Mouse (Mus musculus): Measurements from ENCODE around the gene Slfn14.
A peak's percentile ranks its signal among the peaks of the same experiment; 100 is the strongest.
"Not testable (repeated sequence)": the region's sequence is repeated elsewhere in the genome, so short reads cannot be mapped to it uniquely, and the experiment has no call there.

Slfn14 gene

GRCm38 (mm10) chr11:83279691-83280090 is 6.8 kb downstream of the Slfn14 start:
- no peak for DNase-seq

GRCm38 (mm10) chr11:83279024-83279423 is 7.5 kb downstream of the Slfn14 start:
- no peak for DNase-seq

GRCm38 (mm10) chr11:83276251-83276650 is 10.3 kb downstream of the Slfn14 start:
- DNase-seq, result no peak

- DNase-seq, result peak; percentile 57
Observed at GRCm38 (mm10) chr11:83271951-83272843, 14.3 kb downstream of the Slfn14 start.

- peak; percentile 93 for DNase-seq
Observed at GRCm38 (mm10) chr11:83271151-83271950, 15.2 kb downstream of the Slfn14 start.

- DNase-seq, result no peak
Observed at GRCm38 (mm10) chr11:83270842-83271150, 15.7 kb downstream of the Slfn14 start.

GRCm38 (mm10) chr11:83263146-83263545 is 23.4 kb downstream of the Slfn14 start:
- no peak for DNase-seq

- DNase-seq, result no peak
Observed at GRCm38 (mm10) chr11:83262673-83263072, 23.9 kb downstream of the Slfn14 start.

GRCm38 (mm10) chr11:83257211-83257610 is 29.3 kb downstream of the Slfn14 start:
- DNase-seq, result not testable (repeated sequence)

GRCm38 (mm10) chr11:83239811-83240210 is 46.7 kb downstream of the Slfn14 start:
- no peak for DNase-seq

GRCm38 (mm10) chr11:83238389-83238788 is 48.1 kb downstream of the Slfn14 start:
- no peak for DNase-seq

GRCm38 (mm10) chr11:83237390-83237789 is 49.1 kb downstream of the Slfn14 start:
- not testable (repeated sequence) for DNase-seq

GRCm38 (mm10) chr11:83233621-83234020 is 52.9 kb downstream of the Slfn14 start:
- DNase-seq, result not testable (repeated sequence)

- DNase-seq, result peak; percentile 28
Observed at GRCm38 (mm10) chr11:83230966-83231365, 55.6 kb downstream of the Slfn14 start.

- no peak for DNase-seq
Observed at GRCm38 (mm10) chr11:83227926-83228723, 58.4 kb downstream of the Slfn14 start.

- no peak for DNase-seq
Observed at GRCm38 (mm10) chr11:83225371-83225960, 61.1 kb downstream of the Slfn14 start.
